Mouse (Mus musculus) liver, embryonic 14.5 days (tissue): ENCODE measurements at regions not wholly inside any gene's neighbourhood (a gene's known extent, or its start where the extent isn't known, plus 50 kb on each side); places are given as distances from the start of the nearest gene placed in this dataset.
A peak's percentile ranks its signal among the peaks of the same experiment; 100 is the strongest.

Source experiments
- ATAC-seq: fragments of 200-750 bp; cut with Nextera tagmentation; 2 replicates; pipeline ENCODE4 v1.8.0; 2017; ENCODE audit warnings: moderate number of reproducible peaks, mild to moderate bottlenecking, moderate library complexity; ENCODE audit not compliant: insufficient read depth
- DNase-seq, 3 experiments: peaks; one replicate each; pipeline ENCODE4 v3.0.0-alpha.2; 2012 to 2013; ENCODE audit warnings: low read depth in 3 of 3, low spot score in 3 of 3
- H3K27ac ChIP-seq: fragments of 300-500 bp; sonication (generic); 2 replicates; pipeline ENCODE4 v1.5.1; 2014; ENCODE audit warnings: moderate library complexity, mild to moderate bottlenecking, control low read depth, inconsistent platforms
- H3K27me3 ChIP-seq: fragments of 300-500 bp; sonication (generic); 2 replicates; pipeline ENCODE4 v1.6.1; 2014; ENCODE audit warnings: mild to moderate bottlenecking, low read length, moderate library complexity; ENCODE audit not compliant: control insufficient read depth, insufficient read depth
- H3K36me3 ChIP-seq: fragments of 300-500 bp; sonication (generic); replicated peaks from 2 replicates; pipeline ENCODE4 v1.6.1; 2014; ENCODE audit warnings: low read depth; ENCODE audit not compliant: control insufficient read depth, insufficient read depth
- H3K4me1 ChIP-seq, 2 experiments: fragments of 200-500 bp in 1 of 2; fragments of 300-500 bp in 1 of 2; sonication (generic) in 1 of 2; replicated peaks; 2 replicates each; pipeline ENCODE4 v1.6.1; 2012 to 2014; ENCODE audit warnings: antibody characterized with exemption in 1 of 2, inconsistent platforms in 1 of 2, low read length in 1 of 2; ENCODE audit not compliant: control insufficient read depth in 2 of 2, insufficient read depth in 2 of 2
- H3K4me2 ChIP-seq: fragments of 300-500 bp; sonication (generic); 2 replicates; pipeline ENCODE4 v1.6.1; 2014; ENCODE audit warnings: low read depth, mild to moderate bottlenecking, control low read depth, moderate library complexity
- H3K4me3 ChIP-seq, 2 experiments: fragments of 200-500 bp in 1 of 2; fragments of 300-500 bp in 1 of 2; sonication (generic) in 1 of 2; 2 replicates each; pipeline ENCODE4 v1.5.1; 2012 to 2014; ENCODE audit warnings: low read depth in 2 of 2, low read length in 2 of 2, mild to moderate bottlenecking in 2 of 2, control low read depth in 1 of 2, inconsistent platforms in 1 of 2, moderate library complexity in 1 of 2; ENCODE audit not compliant: insufficient read depth in 1 of 2
- H3K9ac ChIP-seq: fragments of 300-500 bp; sonication (generic); replicated peaks from 2 replicates; pipeline ENCODE4 v1.6.1; 2014; ENCODE audit warnings: mild to moderate bottlenecking, control low read depth, moderate library complexity
- H3K9me3 ChIP-seq: fragments of 300-500 bp; sonication (generic); 2 replicates; pipeline ENCODE4 v1.6.1; 2016; ENCODE audit warnings: low read length, mixed read lengths; ENCODE audit not compliant: control insufficient read depth
- CTCF ChIP-seq: IDR thresholded peaks from 2 replicates; pipeline ENCODE4 v1.5.1; 2016; ENCODE audit warnings: antibody characterized with exemption, low read depth, control low read depth
- EP300 ChIP-seq: IDR thresholded peaks from 2 replicates; pipeline ENCODE4 v1.6.1; 2016; ENCODE audit warnings: antibody characterized with exemption, low read depth
- WGBS: fragments of 180-500 bp; shearing (Covaris S2); extraction: QIAGEN DNeasy Blood & Tissue Kit; methylation state at CpG from one replicate; pipeline ENCODE4 v1.1.7; 2014; ENCODE audit not compliant: insufficient replicate concordance; 5-methylcytosine and 5-hydroxymethylcytosine counted together

GRCm38 (mm10) chr5:4538572-4538971, 219.3 kb downstream of the Fzd1 start:
- DNase-seq: no peak
- WGBS: 55% methylated on average over 6 of the region's 6 CpGs
- Histone ChIP-seq H3K4me3 (no peak overlapping the region), H3K9me3 (no peaks in the 10 kb centered on the region), H3K27me3 (no peaks in the 10 kb centered on the region), H3K4me1 (no peaks in the 10 kb centered on the region), H3K9ac (no peak overlapping the region), H3K36me3 (no peaks in the 10 kb centered on the region), H3K4me2 (no peak overlapping the region), H3K27ac (no peak overlapping the region)
- ATAC-seq: no peak
- TF ChIP-seq CTCF: no peak
- no peak for TF ChIP-seq EP300

GRCm38 (mm10) chr5:4536790-4537189, 221.0 kb downstream of the Fzd1 start:
- TF ChIP-seq EP300: no peak
- TF ChIP-seq CTCF: no peak
- DNase-seq (no peak), ATAC-seq (no peak)
- Histone ChIP-seq H3K27me3 (no peaks in the 10 kb centered on the region), H3K9me3 (no peaks in the 10 kb centered on the region), H3K4me2 (no peak overlapping the region), H3K36me3 (no peaks in the 10 kb centered on the region), H3K9ac (no peak overlapping the region), H3K4me1 (no peaks in the 10 kb centered on the region), H3K27ac (no peak overlapping the region), H3K4me3 (no peak overlapping the region)
- 25% methylated on average over 2 of the region's 2 CpGs for WGBS

- ATAC-seq: no peak
- H3K27ac ChIP-seq: no peak overlapping the region
- no peaks in the 10 kb centered on the region for H3K9me3 ChIP-seq
- H3K27me3 ChIP-seq: no peaks in the 10 kb centered on the region
- H3K4me3 ChIP-seq: no peak overlapping the region
- no peak for DNase-seq
- TF ChIP-seq EP300 (no peak), CTCF (no peak)
- no peak overlapping the region for H3K9ac ChIP-seq
- no peaks in the 10 kb centered on the region for H3K36me3 ChIP-seq
- 56% methylated on average over 8 of the region's 8 CpGs for WGBS
- H3K4me2 ChIP-seq: no peak overlapping the region
- peaks cover 0 to 2% of the 10 kb centered on the region in 2 experiments; a peak in 1 of 4 replicates for H3K4me1 ChIP-seq
Measured at GRCm38 (mm10) chr5:4535951-4536350, 221.9 kb downstream of the Fzd1 start.

GRCm38 (mm10) chr5:4534512-4534911, 223.3 kb downstream of the Fzd1 start:
- no peak for ATAC-seq
- Histone ChIP-seq H3K4me1 (peaks cover 0 to 2% of the 10 kb centered on the region in 2 experiments; a peak in 1 of 4 replicates), H3K4me3 (no peak overlapping the region), H3K4me2 (no peak overlapping the region), H3K27me3 (no peaks in the 10 kb centered on the region), H3K27ac (no peak overlapping the region), H3K9ac (no peak overlapping the region), H3K36me3 (no peaks in the 10 kb centered on the region), H3K9me3 (no peaks in the 10 kb centered on the region)
- TF ChIP-seq EP300 (no peak), CTCF (no peak)
- DNase-seq: no peak
- WGBS: 39% methylated on average over 2 of the region's 2 CpGs

GRCm38 (mm10) chr5:4530236-4531067, 227.4 kb downstream of the Fzd1 start:
- H3K4me2 ChIP-seq: no peak overlapping the region
- 14% methylated on average over 10 of the region's 10 CpGs for WGBS
- no peak overlapping the region for H3K4me3 ChIP-seq
- H3K9ac ChIP-seq: no peak overlapping the region
- ATAC-seq (no peak), DNase-seq (peak in 1 of 3 experiments; percentile 20)
- no peaks in the 10 kb centered on the region for H3K36me3 ChIP-seq
- TF ChIP-seq CTCF (no peak), EP300 (no peak)
- no peak overlapping the region for H3K27ac ChIP-seq
- H3K27me3 ChIP-seq: no peaks in the 10 kb centered on the region
- H3K9me3 ChIP-seq: no peaks in the 10 kb centered on the region
- H3K4me1 ChIP-seq: peaks cover 0 to 2% of the 10 kb centered on the region in 2 experiments; a peak in 1 of 4 replicates
